Comparison of ENCODE assay signal across 12 mouse cellular contexts in the genomic region with DNA sequence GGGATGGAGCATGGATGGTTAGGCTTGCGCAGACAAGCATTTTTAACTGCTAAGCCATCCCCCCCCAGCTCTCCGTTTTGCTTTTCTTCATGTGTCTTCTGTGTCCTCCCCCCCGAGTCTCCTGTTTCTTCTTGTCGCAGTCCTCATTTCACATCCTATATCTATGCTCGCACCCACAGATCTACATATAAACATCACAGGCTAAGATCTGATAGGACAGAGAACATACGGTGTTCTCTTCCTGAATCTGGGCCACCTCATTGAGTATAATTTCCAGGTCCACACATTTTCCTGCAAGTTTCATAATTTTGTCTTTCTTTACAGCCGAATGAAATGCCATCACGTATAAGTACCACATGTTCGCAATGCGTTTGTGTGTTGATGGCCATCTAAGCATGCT.
DNase-seq lines count a peak whose midpoint lies in the region; ATAC-seq and TF ChIP-seq lines count a peak whose summit lies in the region.
"Had no signal": no experiment of that assay in that cellular context is flagged by ENCODE, and none has a peak within 500 bp of the region (broad histone marks: within the 10 kb centered on the region; RNA-seq: fewer than 3 reads in every experiment).

No protein-coding gene starts in this region.

- H3K9ac ChIP-seq in heart, embryonic 11.5 days (ENCODE audit: low read depth, low read length) = no peak overlapping the region
- no peak overlapping the region for H3K9ac ChIP-seq in lung, embryonic 14.5 days
- no peak overlapping the region; the same call in 1 of the 2 replicates for H3K9ac ChIP-seq in hindbrain, embryonic 16.5 days (ENCODE audit: low read depth, low read length)
- H3K9ac ChIP-seq in neural tube, embryonic 15.5 days (replicated peaks) = no peak overlapping the region
- no peak overlapping the region for H3K9ac ChIP-seq in forebrain, embryonic 11.5 days (ENCODE audit: low read length)
- H3K9ac ChIP-seq: liver, embryonic 14.5 days had no signal

- peaks cover 23% of the 10 kb centered on the region for H3K4me1 ChIP-seq in heart, embryonic 11.5 days (ENCODE audit: control insufficient read depth, insufficient read depth, low read length)
- peaks cover 48% of the 10 kb centered on the region for H3K4me1 ChIP-seq in lung, embryonic 14.5 days (ENCODE audit: insufficient read depth)
- peaks cover 22% of the 10 kb centered on the region for H3K4me1 ChIP-seq in lung, adult 2 months (ENCODE audit: control insufficient read depth, insufficient read depth, low read length)
- peaks cover 4% of the 10 kb centered on the region for H3K4me1 ChIP-seq in hindbrain, embryonic 16.5 days (ENCODE audit: control insufficient read depth, insufficient read depth, low read depth, low read length)
- peaks cover 19% of the 10 kb centered on the region; the same call in 1 of the 2 replicates for H3K4me1 ChIP-seq in neural tube, embryonic 15.5 days
- peaks cover 9% of the 10 kb centered on the region for H3K4me1 ChIP-seq in forebrain, embryonic 11.5 days (replicated peaks; ENCODE audit: control insufficient read depth, insufficient read depth, low read length)

- TF ChIP-seq CTCF in lung, embryonic 14.5 days (IDR thresholded peaks at IDR 0.05; ENCODE audit: low read depth) = no peak
- TF ChIP-seq CTCF in lung, adult 2 months (IDR thresholded peaks at IDR 0.05; ENCODE audit: insufficient read depth, low read length) = no peak

- no peaks in the 10 kb centered on the region for H3K36me3 ChIP-seq in heart, embryonic 11.5 days (ENCODE audit: control insufficient read depth, insufficient read depth, low read length)
- H3K36me3 ChIP-seq in lung, embryonic 14.5 days (ENCODE audit: insufficient read depth) = no peaks in the 10 kb centered on the region
- H3K36me3 ChIP-seq in hindbrain, embryonic 16.5 days (ENCODE audit: control insufficient read depth, insufficient read depth, low read length) = no peaks in the 10 kb centered on the region
- no peaks in the 10 kb centered on the region for H3K36me3 ChIP-seq in neural tube, embryonic 15.5 days
- H3K36me3 ChIP-seq in forebrain, embryonic 11.5 days (ENCODE audit: control insufficient read depth, insufficient read depth, low read length) = no peaks in the 10 kb centered on the region

- no peak overlapping the region for H3K4me3 ChIP-seq in heart, embryonic 11.5 days (ENCODE audit: low read depth, low read length)
- H3K4me3 ChIP-seq in lung, embryonic 14.5 days (ENCODE audit: low read depth, low read length) = no peak overlapping the region
- no peak overlapping the region for H3K4me3 ChIP-seq in lung, adult 2 months (replicated peaks; ENCODE audit: extremely low read depth, low read depth, low read length)
- no peak overlapping the region for H3K4me3 ChIP-seq in hindbrain, embryonic 16.5 days (ENCODE audit: low read length)
- no peak overlapping the region for H3K4me3 ChIP-seq in neural tube, embryonic 15.5 days (replicated peaks)
- H3K4me3 ChIP-seq in forebrain, embryonic 11.5 days (ENCODE audit: low read depth, low read length) = no peak overlapping the region

- no peak for DNase-seq in heart, postnatal 14 days
- no peak for DNase-seq in lung, embryonic 14.5 days
- no peak for DNase-seq in lung, adult 2 months
- DNase-seq in forebrain, embryonic 11.5 days (ENCODE audit: low spot score) = no peak
- DNase-seq in layer of hippocampus, postnatal 36 days = no peak
- DNase-seq: right cerebral cortex, adult 18-20 months; thymus, adult 2 months had no signal

- intact Hi-C loops in heart, postnatal 14 days (cut with DNase I) = no loop called here

- peak overlapping the region; percentile 84 for H3K27ac ChIP-seq in heart, embryonic 11.5 days (ENCODE audit: low read depth, low read length)
- peak overlapping the region; percentile 93 for H3K27ac ChIP-seq in lung, embryonic 14.5 days (ENCODE audit: low read depth)
- H3K27ac ChIP-seq in hindbrain, embryonic 16.5 days (ENCODE audit: low read depth, low read length) = peak overlapping the region; percentile 44; the same call in 1 of the 2 replicates
- peak overlapping the region; percentile 63; the same call in 1 of the 2 replicates for H3K27ac ChIP-seq in neural tube, embryonic 15.5 days (replicated peaks)
- no peak overlapping the region for H3K27ac ChIP-seq in forebrain, embryonic 11.5 days (ENCODE audit: low read depth, low read length)
- H3K27ac ChIP-seq: liver, embryonic 14.5 days had no signal

- 78% methylated on average over 10 of the region's 10 CpGs for WGBS in heart, embryonic 11.5 days (ENCODE audit: insufficient replicate concordance)
- WGBS in lung, embryonic 14.5 days = 53% methylated on average over 10 of the region's 10 CpGs
- WGBS in lung, adult 2 months = 78% methylated on average over 10 of the region's 10 CpGs
- WGBS in hindbrain, embryonic 16.5 days = 89% methylated on average over 10 of the region's 10 CpGs
- 88% methylated on average over 10 of the region's 10 CpGs for WGBS in neural tube, embryonic 15.5 days
- WGBS in forebrain, embryonic 11.5 days = 92% methylated on average over 10 of the region's 10 CpGs

- no peaks in the 10 kb centered on the region for H3K9me3 ChIP-seq in heart, embryonic 11.5 days (replicated peaks; ENCODE audit: control insufficient read depth, low read length)
- no peaks in the 10 kb centered on the region for H3K9me3 ChIP-seq in lung, embryonic 14.5 days (ENCODE audit: low read depth, low read length)
- no peaks in the 10 kb centered on the region for H3K9me3 ChIP-seq in hindbrain, embryonic 16.5 days (ENCODE audit: control insufficient read depth, low read length)
- no peaks in the 10 kb centered on the region for H3K9me3 ChIP-seq in neural tube, embryonic 15.5 days (replicated peaks)
- H3K9me3 ChIP-seq in forebrain, embryonic 11.5 days (ENCODE audit: control insufficient read depth, low read length) = no peaks in the 10 kb centered on the region

- ATAC-seq in heart, embryonic 11.5 days (replicated peaks; ENCODE audit: insufficient number of reproducible peaks, low FRiP score, low TSS enrichment) = no peak
- no peak for ATAC-seq in lung, embryonic 14.5 days (ENCODE audit: insufficient read depth)
- ATAC-seq in hindbrain, embryonic 16.5 days = no peak
- no peak for ATAC-seq in neural tube, embryonic 15.5 days (ENCODE audit: low FRiP score)
- no peak for ATAC-seq in forebrain, embryonic 11.5 days (replicated peaks; ENCODE audit: low FRiP score)
- ATAC-seq: Patski had no signal

- no peak overlapping the region for H3K4me2 ChIP-seq in heart, embryonic 11.5 days
- no peak overlapping the region for H3K4me2 ChIP-seq in lung, embryonic 14.5 days
- no peak overlapping the region for H3K4me2 ChIP-seq in hindbrain, embryonic 16.5 days (ENCODE audit: low read length)
- H3K4me2 ChIP-seq in neural tube, embryonic 15.5 days = no peak overlapping the region
- no peak overlapping the region for H3K4me2 ChIP-seq in forebrain, embryonic 11.5 days (ENCODE audit: low read depth, low read length, severe bottlenecking)

- no peak for TF ChIP-seq POLR2A in lung, adult 2 months (IDR thresholded peaks at IDR 0.05; ENCODE audit: borderline replicate concordance, extremely low read depth, low read depth, low read length)

- no peaks in the 10 kb centered on the region for H3K27me3 ChIP-seq in heart, embryonic 11.5 days (ENCODE audit: control insufficient read depth, insufficient read depth, low read length)
- no peaks in the 10 kb centered on the region for H3K27me3 ChIP-seq in lung, embryonic 14.5 days (ENCODE audit: insufficient read depth, low read length)
- no peaks in the 10 kb centered on the region for H3K27me3 ChIP-seq in hindbrain, embryonic 16.5 days (replicated peaks; ENCODE audit: control insufficient read depth, insufficient read depth, low read length)
- H3K27me3 ChIP-seq in neural tube, embryonic 15.5 days (replicated peaks) = no peaks in the 10 kb centered on the region
- H3K27me3 ChIP-seq in forebrain, embryonic 11.5 days (ENCODE audit: control insufficient read depth, insufficient read depth, low read length) = no peaks in the 10 kb centered on the region
- H3K27me3 ChIP-seq: Patski had no signal
